Mouse (Mus musculus) liver, adult (tissue): ENCODE data around the gene Prps2.

Experiments used
- GATA4 ChIP-seq: IDR thresholded peaks from 2 replicates; pipeline ENCODE4 v1.6.1; 2014; ENCODE audit warnings: mild to moderate bottlenecking, low read length; ENCODE audit not compliant: insufficient replicate concordance

Gene Prps2

GRCm38 (mm10) chrX:167332607-167333006, 49.9 kb downstream of the Prps2 start:
- TF ChIP-seq GATA4, result no peak

GRCm38 (mm10) chrX:167330993-167331392, 51.6 kb downstream of the Prps2 start:
- TF ChIP-seq GATA4, result no peak

DNA sequence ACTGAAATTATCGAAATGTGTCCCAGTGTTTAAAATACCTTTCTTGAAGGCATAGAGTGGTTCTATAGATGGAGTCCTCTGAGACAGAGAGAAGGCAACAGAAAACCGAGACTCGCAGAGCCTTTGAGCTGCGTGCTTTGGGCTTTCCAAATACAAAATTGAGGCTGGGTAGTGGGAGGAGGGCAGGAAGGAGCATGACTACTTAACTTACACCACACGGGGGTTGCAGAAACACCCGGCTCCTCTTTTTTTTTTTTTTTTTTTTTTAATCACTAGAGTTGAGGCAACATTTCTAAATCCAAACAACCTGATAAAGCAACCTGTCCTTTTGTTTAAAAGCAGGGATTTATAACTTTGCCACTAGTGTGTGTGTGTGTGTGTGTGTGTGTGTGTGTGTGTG, 52.1 kb downstream of the Prps2 start, which contains the start of gene Tlr7:
Tlr7 (minus strand) TSS at position 160 of the 400 bp plus-strand sequence.
- no peak for TF ChIP-seq GATA4

DNA sequence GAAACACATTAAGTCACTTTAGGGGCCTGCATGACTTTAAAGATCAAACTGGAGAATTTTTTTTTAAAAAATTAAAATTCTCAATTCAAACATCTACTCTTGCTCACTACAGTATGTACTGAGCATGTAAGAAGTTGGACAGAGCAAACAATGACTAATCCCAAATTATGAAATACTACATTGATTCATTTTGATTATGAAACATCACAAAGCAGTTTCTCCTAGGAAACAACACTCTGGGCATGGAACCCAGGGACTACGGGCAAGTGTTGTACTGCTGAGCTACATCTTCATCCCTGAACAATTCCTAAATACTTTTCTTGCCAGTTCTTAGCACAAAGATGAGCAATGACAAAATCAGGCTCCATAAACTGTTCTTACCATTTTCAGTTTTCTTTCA, 52.9 kb downstream of the Prps2 start:
- TF ChIP-seq GATA4, result no peak

GRCm38 (mm10) chrX:167329098-167329497, 53.5 kb downstream of the Prps2 start:
- TF ChIP-seq GATA4, result no peak

DNA sequence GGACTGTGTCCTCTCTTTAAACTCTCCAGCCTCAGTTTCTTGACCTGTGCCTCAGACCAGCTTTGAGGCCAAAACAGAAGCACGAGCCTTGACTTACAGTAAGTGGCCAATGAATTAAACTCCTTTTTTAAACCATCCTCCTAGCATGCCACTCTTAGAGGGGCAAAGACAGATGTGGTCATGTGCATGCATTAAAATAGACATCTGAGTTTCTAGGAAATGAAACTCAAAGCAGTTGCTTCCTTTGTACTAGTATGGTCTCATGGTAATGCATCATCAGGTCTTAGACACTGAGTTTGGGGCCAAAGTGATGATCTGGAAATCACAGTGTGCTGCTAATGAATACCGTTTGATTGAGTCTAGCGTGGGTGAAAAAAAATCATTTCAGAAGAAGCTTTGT, 54.0 kb downstream of the Prps2 start:
- no peak for TF ChIP-seq GATA4

DNA sequence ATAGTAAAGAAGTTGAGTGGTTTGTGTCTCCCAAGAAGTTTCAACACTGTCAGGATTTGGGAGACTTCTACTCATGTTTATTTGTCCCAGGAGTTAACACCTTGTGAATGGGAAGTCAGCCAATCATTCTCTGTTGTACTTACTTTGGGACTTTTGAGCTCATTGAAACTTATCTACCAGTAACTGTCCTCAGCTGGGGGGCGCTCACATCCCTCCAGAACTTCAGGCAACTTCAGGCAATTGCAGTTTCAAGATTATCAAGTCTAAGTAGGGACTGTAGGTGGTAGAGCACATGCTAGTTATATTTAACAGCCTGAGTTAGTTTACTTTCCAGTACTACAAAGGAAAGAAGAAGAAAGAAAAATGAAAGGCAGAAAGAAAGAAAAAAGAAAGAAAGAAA, 58.8 kb downstream of the Prps2 start:
- TF ChIP-seq GATA4, result no peak

DNA sequence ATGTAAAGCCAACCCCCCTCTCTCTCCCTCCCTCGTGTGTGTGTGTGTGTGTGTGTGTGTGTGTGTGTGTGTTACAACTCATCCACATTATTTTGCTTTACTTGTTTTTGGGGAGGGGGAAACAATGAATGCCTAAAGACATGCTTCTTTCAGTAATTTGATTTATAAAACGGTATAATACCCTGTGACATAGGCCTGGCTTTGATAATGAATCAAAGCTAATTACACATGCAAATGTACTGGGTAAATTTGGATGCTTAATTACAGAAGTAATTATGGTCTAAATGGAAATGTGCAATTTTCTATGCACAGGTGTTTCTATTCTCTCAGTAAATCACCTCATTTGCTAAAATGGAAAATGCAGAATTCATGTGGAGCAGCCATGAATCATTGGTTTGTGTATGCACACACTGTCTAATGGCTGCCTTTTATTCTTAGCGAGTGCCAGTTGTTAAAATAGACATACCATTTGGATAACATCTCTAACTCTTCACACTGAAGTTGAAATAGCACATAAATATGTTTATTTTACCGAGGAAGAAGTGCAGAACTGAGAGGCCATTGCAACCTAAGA, 61.2 kb downstream of the Prps2 start:
- TF ChIP-seq GATA4, result no peak

- TF ChIP-seq GATA4, result no peak
These were observed 63.6 kb downstream of the Prps2 start for GRCm38 (mm10) chrX:167318819-167319396.

DNA sequence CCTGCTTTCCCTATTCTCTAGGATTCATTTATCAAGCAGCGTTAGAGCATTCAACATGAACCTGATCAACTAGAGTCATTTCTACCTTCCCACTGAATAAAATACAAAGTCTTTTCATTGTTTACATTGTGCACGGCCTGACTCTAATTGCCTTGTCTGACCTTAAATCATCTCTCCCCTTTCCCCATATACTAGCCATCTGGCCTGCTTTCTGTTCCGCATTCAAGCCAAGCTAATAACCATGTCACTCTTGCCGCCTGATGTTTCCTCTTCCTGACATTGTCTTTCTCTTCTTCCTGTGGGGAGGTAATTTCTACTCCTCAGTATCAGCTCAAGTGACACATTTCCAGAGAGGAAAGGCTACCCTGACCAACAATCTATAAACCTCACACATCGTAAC, 66.8 kb downstream of the Prps2 start:
- TF ChIP-seq GATA4, result no peak

DNA sequence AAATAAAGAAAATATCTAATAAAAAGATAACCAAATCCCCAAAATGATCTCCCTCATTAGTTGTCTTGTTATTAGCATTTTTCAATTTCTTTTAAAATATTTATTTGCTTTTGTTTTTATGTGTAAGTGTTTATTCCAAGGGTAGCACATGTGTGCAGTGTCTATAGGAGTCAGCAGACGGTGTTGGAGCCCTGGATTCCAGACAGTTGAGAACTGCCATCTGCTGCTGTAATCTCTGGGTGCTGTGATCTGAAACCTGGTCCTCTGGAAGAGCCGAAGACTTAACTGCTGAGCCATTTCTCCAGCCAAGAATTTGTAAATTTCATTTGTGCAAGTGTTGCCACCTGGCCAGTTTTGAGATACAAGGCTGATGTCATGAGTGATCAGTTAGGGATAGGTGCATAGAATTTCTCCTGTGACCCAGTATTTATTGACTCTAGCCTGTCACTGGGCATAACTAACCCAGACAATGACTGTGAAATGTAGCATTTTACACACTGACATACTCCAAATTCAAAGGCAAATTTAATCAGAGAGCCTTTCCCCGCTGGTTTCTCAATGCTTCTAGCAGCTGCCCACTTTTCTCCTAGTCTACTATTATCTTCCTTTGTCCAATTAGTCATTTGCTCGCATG, 67.3 kb downstream of the Prps2 start:
- no peak for TF ChIP-seq GATA4
